Mouse (Mus musculus) testis, adult 2 months (tissue): ENCODE results near the gene Prpf40b. TPM values are rescaled to one million over a fixed set of nuclear protein-coding genes. Genes with fewer than 3 reads are reported as not detected.

Experiments used
- H3K27ac ChIP-seq: fragments of 200-500 bp; 2 replicates; pipeline ENCODE4 v1.5.1; 2012; ENCODE audit warnings: low read depth, low read length; ENCODE audit not compliant: control insufficient read depth, insufficient read depth
- H3K27me3 ChIP-seq: fragments of 200-500 bp; 2 replicates; pipeline ENCODE4 v1.6.1; 2012; ENCODE audit warnings: mild to moderate bottlenecking, low read length, moderate library complexity; ENCODE audit not compliant: control insufficient read depth, insufficient read depth
- H3K36me3 ChIP-seq: fragments of 200-500 bp; 2 replicates; pipeline ENCODE4 v1.6.1; 2012; ENCODE audit warnings: mild to moderate bottlenecking, low read length; ENCODE audit not compliant: control insufficient read depth, insufficient read depth
- H3K4me1 ChIP-seq: fragments of 200-500 bp; 2 replicates; pipeline ENCODE4 v1.6.1; 2012; ENCODE audit warnings: low read length; ENCODE audit not compliant: control insufficient read depth, insufficient read depth
- H3K4me3 ChIP-seq: fragments of 200-500 bp; 2 replicates; pipeline ENCODE4 v1.5.1; 2012; ENCODE audit warnings: low read depth, mild to moderate bottlenecking, low read length, moderate library complexity, mixed read lengths; ENCODE audit not compliant: control insufficient read depth
- CTCF ChIP-seq: fragments of 200-500 bp; IDR thresholded peaks from 2 replicates; pipeline ENCODE4 v1.5.1; 2012; ENCODE audit warnings: low read depth, mild to moderate bottlenecking, inconsistent platforms, low read length, moderate library complexity; ENCODE audit not compliant: control insufficient read depth, insufficient read depth, insufficient replicate concordance
- POLR2A ChIP-seq: fragments of 200-500 bp; IDR thresholded peaks from 2 replicates; pipeline ENCODE4 v1.6.1; 2012; ENCODE audit warnings: low read depth, mild to moderate bottlenecking, inconsistent platforms, low read length, moderate library complexity; ENCODE audit not compliant: control insufficient read depth
- polyA plus RNA-seq: library from polyadenylated mRNA; depleted of rRNA; stranded (reverse); fragments of >200 nt; gene quantifications from 2 replicates; pipeline ENCODE4 v1.2.3, GENCODE M21; 2012

Prpf40b gene
- polyA plus RNA-seq, 1 experiment = 104 TPM

DNA sequence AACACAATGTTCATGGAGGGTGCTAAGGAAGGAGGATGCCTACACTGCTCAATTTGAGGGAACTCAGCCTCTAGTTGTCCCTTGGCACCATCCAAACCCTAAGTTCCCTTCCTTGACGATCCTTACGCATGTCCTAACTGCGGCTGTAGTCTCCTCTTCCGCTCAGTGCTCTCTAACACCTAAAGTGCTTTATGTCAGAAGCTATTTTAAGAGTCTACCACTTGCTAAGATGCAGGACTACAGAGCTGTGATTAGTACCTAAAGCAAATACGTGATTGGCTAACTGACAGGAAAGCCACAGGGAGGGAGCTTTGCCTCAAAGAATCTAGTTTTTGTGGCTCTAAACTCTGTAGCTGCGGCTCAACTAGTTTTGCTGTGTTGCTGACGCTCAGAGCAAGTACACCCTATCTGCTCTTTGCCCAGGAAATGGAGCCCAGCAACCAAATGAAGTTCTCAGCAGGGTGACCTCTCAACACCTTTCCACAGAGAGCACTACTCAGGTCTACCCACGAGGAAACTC is 41.0 kb downstream of the Prpf40b start:
- Histone ChIP-seq H3K27ac (no peak overlapping the region), H3K4me1 (no peaks in the 10 kb centered on the region), H3K27me3 (no peaks in the 10 kb centered on the region), H3K4me3 (no peak overlapping the region), H3K36me3 (no peaks in the 10 kb centered on the region; the same call in 1 of the 2 replicates)
- TF ChIP-seq CTCF (no peak), POLR2A (no peak)

DNA sequence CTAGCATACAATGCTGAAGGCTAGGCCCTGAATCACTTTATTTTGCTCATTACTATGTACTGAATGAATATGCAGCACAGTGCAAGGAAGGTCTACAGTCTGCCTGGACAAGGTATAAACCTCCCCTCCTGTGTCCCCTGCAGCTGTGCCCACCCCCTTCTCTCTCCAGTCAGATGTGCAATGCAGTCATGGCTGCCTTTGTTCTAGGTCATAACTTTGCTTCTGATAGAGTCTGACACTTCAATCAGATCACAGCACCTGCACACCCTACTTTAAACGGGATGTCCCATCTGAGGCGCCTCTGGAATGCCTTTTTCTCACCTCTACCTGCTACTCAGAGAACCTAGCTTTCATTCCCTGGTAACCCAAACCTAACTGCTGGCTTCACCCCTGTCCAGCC is 44.0 kb downstream of the Prpf40b start:
- Histone ChIP-seq H3K27me3 (no peaks in the 10 kb centered on the region), H3K27ac (no peak overlapping the region), H3K4me1 (no peaks in the 10 kb centered on the region; the same call in 1 of the 2 replicates), H3K4me3 (no peak overlapping the region), H3K36me3 (no peaks in the 10 kb centered on the region; the same call in 1 of the 2 replicates)
- TF ChIP-seq POLR2A (no peak), CTCF (no peak)

DNA sequence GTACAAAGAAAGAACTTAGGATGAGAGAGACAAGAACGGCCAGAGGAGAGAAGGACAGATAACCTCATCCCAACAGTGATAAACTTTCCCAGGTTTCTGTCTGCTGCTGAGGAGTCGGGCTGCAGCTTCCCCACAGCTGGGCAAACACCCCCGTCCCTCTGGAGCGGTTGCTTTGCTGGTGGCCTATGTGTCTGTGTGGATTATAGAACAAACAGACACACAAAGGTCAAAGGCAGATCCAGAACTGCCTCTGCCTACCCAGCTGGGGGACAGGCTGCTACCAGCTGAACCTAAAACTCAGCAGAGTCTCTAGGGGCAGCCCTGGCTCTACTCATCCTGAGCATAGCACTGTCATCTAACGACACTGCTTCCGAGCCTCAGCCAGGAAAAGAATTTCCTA is 44.8 kb downstream of the Prpf40b start:
- Histone ChIP-seq H3K36me3 (no peaks in the 10 kb centered on the region), H3K4me3 (no peak overlapping the region), H3K27ac (no peak overlapping the region), H3K27me3 (no peaks in the 10 kb centered on the region), H3K4me1 (no peaks in the 10 kb centered on the region; the same call in 1 of the 2 replicates)
- TF ChIP-seq CTCF = no peak

DNA sequence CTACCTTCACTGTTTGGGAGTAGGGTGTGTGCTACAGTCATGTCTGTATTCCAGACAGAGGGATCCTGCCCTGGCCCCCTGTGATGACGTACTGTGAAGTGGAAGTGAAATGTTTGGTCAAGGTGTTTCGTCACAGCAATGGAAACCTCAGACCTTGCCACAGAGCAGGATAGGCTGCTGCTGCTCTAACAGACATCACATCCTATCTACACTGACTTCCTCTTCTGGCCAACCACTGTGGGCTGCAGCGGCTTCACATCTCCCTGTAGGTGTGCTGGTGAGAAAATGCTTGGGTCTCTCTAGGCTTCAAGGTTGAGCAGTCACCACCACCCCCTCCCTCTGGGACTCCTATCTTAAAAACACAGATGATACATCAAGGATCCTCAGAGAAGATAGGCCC is 46.2 kb downstream of the Prpf40b start:
- H3K27ac ChIP-seq = no peak overlapping the region
- no peaks in the 10 kb centered on the region; the same call in 1 of the 2 replicates for H3K4me1 ChIP-seq

DNA sequence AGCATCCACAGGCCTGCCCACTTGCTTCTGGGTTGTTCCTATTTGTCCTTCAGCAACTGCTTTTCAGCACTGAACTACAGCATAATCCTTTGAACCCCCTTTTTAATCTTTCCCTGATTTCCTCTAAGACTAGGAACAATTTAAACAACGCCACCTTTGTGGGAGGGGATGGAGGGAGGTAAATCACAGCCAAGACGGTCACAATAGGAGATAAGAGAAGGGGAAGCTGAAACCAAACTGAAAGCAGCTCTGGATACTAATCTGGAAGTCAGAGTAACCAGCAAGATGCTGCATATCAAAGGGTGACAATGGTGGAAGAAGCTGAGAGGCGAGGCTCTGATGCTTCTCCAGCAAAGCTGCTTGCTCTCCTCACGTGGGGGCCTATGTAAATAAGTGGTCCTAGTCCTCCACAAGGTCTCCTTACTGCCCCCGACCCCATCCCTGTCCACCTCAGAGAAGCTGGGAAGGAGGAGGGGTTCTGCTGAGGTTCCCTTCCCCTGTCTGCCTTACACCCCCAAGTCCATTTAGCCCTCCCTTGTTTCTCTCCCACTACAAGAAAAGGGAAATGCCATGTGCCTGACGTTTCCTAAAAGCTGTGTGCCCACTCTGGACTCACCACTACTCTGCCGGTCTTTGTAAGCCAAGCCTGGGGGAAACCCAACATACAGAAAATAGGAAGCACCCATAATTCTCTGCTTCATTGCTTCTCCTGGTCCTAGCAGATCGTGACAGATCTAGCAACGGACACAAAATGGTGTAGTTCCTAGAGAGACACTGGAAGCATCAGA is 47.5 kb downstream of the Prpf40b start:
- Histone ChIP-seq H3K4me1 (no peaks in the 10 kb centered on the region; the same call in 1 of the 2 replicates), H3K27me3 (no peaks in the 10 kb centered on the region)

More for the DNA sequence above, 46.2 kb downstream of the Prpf40b start:
- Histone ChIP-seq H3K4me3 (no peak overlapping the region), H3K36me3 (no peaks in the 10 kb centered on the region), H3K27me3 (no peaks in the 10 kb centered on the region)
- TF ChIP-seq POLR2A (no peak), CTCF (no peak)

DNA sequence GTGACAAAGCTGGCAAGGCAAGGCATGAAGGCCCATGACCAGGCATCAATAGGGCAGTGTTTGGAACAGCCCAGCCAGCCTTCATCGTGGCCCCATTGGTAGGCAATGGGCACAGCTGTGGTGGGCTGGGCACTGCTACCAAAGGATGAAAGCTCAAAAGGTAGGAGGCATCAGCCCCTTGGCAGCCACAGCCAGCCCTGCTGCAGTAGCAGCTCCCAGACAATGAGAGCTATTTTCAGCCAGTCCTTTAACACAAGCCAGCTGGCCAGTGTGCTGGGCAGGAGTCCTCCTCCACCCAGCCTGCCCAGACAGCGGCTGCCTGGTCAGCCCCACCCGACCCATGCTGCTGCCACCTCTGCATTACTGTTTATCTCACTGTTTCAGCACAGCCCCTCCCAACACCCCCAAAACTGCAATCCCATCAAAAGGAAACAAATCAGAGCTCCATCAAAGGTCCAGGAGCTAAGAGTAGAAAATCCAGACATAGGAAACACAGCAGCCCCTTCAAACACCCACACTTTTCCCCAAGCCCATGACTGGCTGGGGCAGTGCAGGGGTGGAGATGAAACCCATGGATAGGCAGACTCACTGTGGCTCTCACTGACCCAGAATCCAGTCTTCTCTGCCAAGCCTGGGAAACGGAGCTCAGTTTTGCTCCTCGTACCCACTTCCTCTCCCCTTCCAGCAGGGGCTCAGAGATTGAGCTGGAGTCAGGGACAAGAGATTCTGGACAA is 48.7 kb downstream of the Prpf40b start:
- no peak overlapping the region for H3K27ac ChIP-seq
- no peaks in the 10 kb centered on the region for H3K36me3 ChIP-seq
- H3K4me1 ChIP-seq = no peaks in the 10 kb centered on the region; the same call in 1 of the 2 replicates
- no peaks in the 10 kb centered on the region for H3K27me3 ChIP-seq
- TF ChIP-seq CTCF = no peak
- TF ChIP-seq POLR2A = no peak
- H3K4me3 ChIP-seq = no peak overlapping the region

More for the DNA sequence above, 47.5 kb downstream of the Prpf40b start:
- no peaks in the 10 kb centered on the region for H3K36me3 ChIP-seq
- H3K27ac ChIP-seq = no peak overlapping the region
- H3K4me3 ChIP-seq = no peak overlapping the region
- TF ChIP-seq CTCF = no peak
- TF ChIP-seq POLR2A = no peak

DNA sequence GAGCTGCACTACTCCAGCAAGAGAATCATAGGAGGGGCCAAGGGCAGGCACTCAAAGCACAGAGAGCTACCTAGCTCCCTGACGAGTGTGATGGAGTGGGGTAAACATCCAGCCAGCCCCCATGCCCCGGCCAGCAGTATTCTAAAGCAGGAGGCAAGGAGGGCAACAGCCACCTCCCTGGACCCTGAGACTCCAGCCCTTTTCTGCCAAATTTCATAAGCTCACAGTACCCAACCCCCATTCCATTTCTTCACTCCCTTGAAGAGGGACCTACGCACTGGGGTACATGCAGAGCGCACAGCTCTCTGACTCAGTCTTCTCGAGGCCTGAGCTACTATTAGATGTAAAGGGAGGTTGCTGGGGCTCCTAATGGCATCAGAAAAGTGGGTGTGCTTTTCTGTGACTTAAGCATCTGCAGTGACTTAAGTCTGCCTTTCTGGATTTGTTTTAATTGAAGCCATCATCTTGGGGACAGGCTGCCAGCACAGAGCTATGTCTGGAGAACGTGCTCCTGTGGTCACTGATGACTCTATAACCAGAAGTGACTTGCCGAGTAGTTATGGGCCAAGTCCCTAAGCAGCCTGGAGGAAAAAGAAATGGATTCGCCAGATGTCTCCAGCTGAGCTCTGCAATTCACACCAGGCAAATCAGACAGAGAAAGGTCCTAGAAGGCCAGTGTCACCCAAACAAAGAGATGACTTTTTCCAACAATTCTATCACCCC is 49.4 kb downstream of the Prpf40b start:
- Histone ChIP-seq H3K27me3 (no peaks in the 10 kb centered on the region), H3K36me3 (no peaks in the 10 kb centered on the region), H3K27ac (no peak overlapping the region), H3K4me3 (no peak overlapping the region), H3K4me1 (no peaks in the 10 kb centered on the region; the same call in 1 of the 2 replicates)
- TF ChIP-seq CTCF (no peak), POLR2A (no peak)
